Mouse (Mus musculus) erythroblast, embryonic 14.5 days (primary cell): Measurements from ENCODE around the gene Stac.

Experiments
- GATA1 ChIP-seq: IDR thresholded peaks from 2 replicates; pipeline ENCODE4 v1.6.1; 2012; ENCODE audit warnings: low read length, inconsistent platforms, mixed read lengths
- TAL1 ChIP-seq: IDR thresholded peaks from 3 replicates; pipeline ENCODE4 v1.6.1; 2012; ENCODE audit warnings: low read length, inconsistent platforms, mixed read lengths

DNA sequence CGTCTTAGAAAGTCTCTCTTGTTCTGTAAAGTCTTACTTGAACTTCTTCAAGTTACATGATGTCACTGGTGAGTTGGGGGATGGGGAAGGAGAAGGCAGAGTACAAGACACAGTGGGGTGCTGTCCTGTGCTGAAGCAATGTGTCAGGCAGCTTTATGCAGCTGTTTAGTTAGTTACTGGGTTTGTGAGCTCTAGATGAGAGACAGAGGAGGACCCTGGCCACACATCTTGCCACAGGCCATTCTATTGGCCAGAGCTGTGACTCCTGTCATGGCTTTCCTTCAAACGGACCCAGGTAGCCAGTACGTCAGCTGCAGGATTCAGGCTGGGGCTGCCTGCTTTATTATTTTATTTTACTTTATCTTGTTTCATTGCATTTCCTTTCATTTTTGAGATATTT, 45.8 kb upstream of the Stac start:
- TF ChIP-seq GATA1 (no peak), TAL1 (no peak)
